Mouse (Mus musculus) myocyte (in vitro differentiated cells): ENCODE measurements around the gene Lingo3. TPM values are rescaled to one million over a fixed set of nuclear protein-coding genes. Genes with fewer than 3 reads are reported as not detected.

ENCODE experiments used
- H3K27me3 ChIP-seq: one replicate; pipeline ENCODE4 v1.6.1; 2011; ENCODE audit not compliant: control insufficient read depth, insufficient read depth, insufficient read length
- H3K36me3 ChIP-seq: one replicate; pipeline ENCODE4 v1.6.1; 2011; ENCODE audit not compliant: control insufficient read depth, insufficient read depth
- H3K4me2 ChIP-seq: one replicate; pipeline ENCODE4 v1.6.1; 2011; ENCODE audit warnings: low read depth, control low read depth
- H3K4me3 ChIP-seq: one replicate; pipeline ENCODE4 v1.5.1; 2011; ENCODE audit warnings: mild to moderate bottlenecking, control low read depth, moderate library complexity
- H3K79me2 ChIP-seq: one replicate; pipeline ENCODE4 v1.6.1; 2011; ENCODE audit not compliant: control insufficient read depth, insufficient read depth
- H3ac ChIP-seq: one replicate; pipeline ENCODE4 v1.6.1; 2011; ENCODE audit not compliant: control insufficient read depth, insufficient read length
- CEBPB ChIP-seq: IDR thresholded peaks from 2 replicates; pipeline ENCODE4 v1.6.1; 2011; ENCODE audit warnings: mild to moderate bottlenecking, moderate library complexity; ENCODE audit not compliant: poor library complexity, insufficient read depth, severe bottlenecking
- E2F4 ChIP-seq: IDR thresholded peaks from one replicate; pipeline ENCODE4 v1.6.1; 2011; ENCODE audit warnings: mild to moderate bottlenecking, control low read depth, moderate library complexity; ENCODE audit not compliant: insufficient read depth
- MAX ChIP-seq: IDR thresholded peaks from one replicate; pipeline ENCODE4 v1.6.1; 2011; ENCODE audit warnings: low read depth, mild to moderate bottlenecking, control low read depth
- MYOD1 ChIP-seq, 3 experiments: IDR thresholded peaks; one replicate each; pipeline ENCODE4 v1.6.1; 2011; ENCODE audit warnings: control low read depth in 2 of 3, low read depth in 2 of 3, mild to moderate bottlenecking in 2 of 3, moderate library complexity in 1 of 3; ENCODE audit not compliant: insufficient read length in 2 of 3, control insufficient read depth in 1 of 3
- MYOG ChIP-seq, 3 experiments: IDR thresholded peaks; one replicate each; pipeline ENCODE4 v1.6.1; 2011; ENCODE audit warnings: control low read depth in 2 of 3, low read depth in 2 of 3, mild to moderate bottlenecking in 2 of 3; ENCODE audit not compliant: insufficient read length in 2 of 3, control insufficient read depth in 1 of 3, insufficient read depth in 1 of 3
- POLR2A ChIP-seq: IDR thresholded peaks from one replicate; pipeline ENCODE4 v1.6.1; 2011; ENCODE audit warnings: low read depth, mild to moderate bottlenecking, control low read depth, moderate library complexity; ENCODE audit not compliant: insufficient read length
- POLR2AphosphoS2 ChIP-seq: IDR thresholded peaks from one replicate; pipeline ENCODE4 v1.6.1; 2011; ENCODE audit warnings: low read depth, control low read depth; ENCODE audit not compliant: insufficient read length
- REST ChIP-seq: IDR thresholded peaks from one replicate; pipeline ENCODE4 v1.6.1; 2011; ENCODE audit warnings: mild to moderate bottlenecking, control low read depth, moderate library complexity; ENCODE audit not compliant: insufficient read depth, insufficient read length
- SRF ChIP-seq: IDR thresholded peaks from one replicate; pipeline ENCODE4 v1.6.1; 2011; ENCODE audit warnings: low read depth; ENCODE audit not compliant: control insufficient read depth, insufficient read length
- TCF12 ChIP-seq: IDR thresholded peaks from one replicate; pipeline ENCODE4 v1.6.1; 2011; ENCODE audit warnings: mild to moderate bottlenecking, control low read depth; ENCODE audit not compliant: poor library complexity, insufficient read depth, severe bottlenecking
- TCF3 ChIP-seq: IDR thresholded peaks from one replicate; pipeline ENCODE4 v1.6.1; 2011; ENCODE audit warnings: low read depth, control low read depth; ENCODE audit not compliant: insufficient read length
- USF1 ChIP-seq: IDR thresholded peaks from one replicate; pipeline ENCODE4 v1.6.1; 2011; ENCODE audit warnings: low read depth, mild to moderate bottlenecking, control low read depth, moderate library complexity
- polyA plus RNA-seq: library from polyadenylated mRNA; unstranded; fragments of >200 nt; fragmentation: generic; extraction: Trizol; gene quantifications from one replicate; pipeline ENCODE4 v1.2.1, GENCODE M21; 2012; ENCODE audit warnings: missing spikeins

The Lingo3 gene
- polyA plus RNA-seq, 1 experiment: 0.05 TPM

GRCm38 (mm10) chr10:80876594-80876993, 32.8 kb upstream of the Lingo3 start:
- H3K79me2 ChIP-seq: no peaks in the 10 kb centered on the region
- peaks cover 10% of the 10 kb centered on the region for H3K27me3 ChIP-seq
- H3K36me3 ChIP-seq: no peaks in the 10 kb centered on the region
- H3K4me2 ChIP-seq: no peak overlapping the region
- no peak overlapping the region for H3K4me3 ChIP-seq
- H3ac ChIP-seq: no peak overlapping the region
- TF ChIP-seq POLR2AphosphoS2: no peak
- no peak for TF ChIP-seq REST
- no peak for TF ChIP-seq SRF
- TF ChIP-seq POLR2A: no peak
- no peak for TF ChIP-seq CEBPB
- TF ChIP-seq MAX: no peak
- no peak for TF ChIP-seq E2F4

- no peak overlapping the region for H3K4me2 ChIP-seq
- TF ChIP-seq POLR2AphosphoS2: no peak
- TF ChIP-seq CEBPB: no peak
- no peak for TF ChIP-seq POLR2A
- TF ChIP-seq MYOG (IDR thresholded peaks at IDR 0.05; ENCODE audit: control insufficient read depth in 1 of 3, insufficient read depth in 1 of 3, insufficient read length in 2 of 3, low read depth in 2 of 3): no peak
- no peak for TF ChIP-seq USF1
- no peak for TF ChIP-seq TCF3
- no peak for TF ChIP-seq SRF
- no peak for TF ChIP-seq TCF12
- TF ChIP-seq REST: no peak
- H3K36me3 ChIP-seq: no peaks in the 10 kb centered on the region
- no peak overlapping the region for H3ac ChIP-seq
- no peaks in the 10 kb centered on the region for H3K79me2 ChIP-seq
- no peak overlapping the region for H3K4me3 ChIP-seq
- H3K27me3 ChIP-seq: peaks cover 12% of the 10 kb centered on the region
Observed at GRCm38 (mm10) chr10:80876028-80876427, 32.2 kb upstream of the Lingo3 start.

- no peak for TF ChIP-seq REST
- TF ChIP-seq USF1: no peak
- no peak for TF ChIP-seq POLR2AphosphoS2
- Histone ChIP-seq H3K4me2 (no peak overlapping the region), H3K4me3 (no peak overlapping the region), H3K27me3 (peaks cover 12% of the 10 kb centered on the region), H3K79me2 (no peaks in the 10 kb centered on the region), H3ac (no peak overlapping the region), H3K36me3 (no peaks in the 10 kb centered on the region)
Observed at GRCm38 (mm10) chr10:80874035-80874434, 30.2 kb upstream of the Lingo3 start.

- no peak for TF ChIP-seq TCF12
- TF ChIP-seq E2F4: no peak
- TF ChIP-seq POLR2AphosphoS2: no peak
- no peak for TF ChIP-seq TCF3
- TF ChIP-seq MYOD1 (IDR thresholded peaks at IDR 0.05; ENCODE audit: control insufficient read depth in 1 of 3, insufficient read length in 2 of 3, low read depth in 2 of 3): no peak
- no peak for TF ChIP-seq POLR2A
- no peak for TF ChIP-seq REST
- no peak for TF ChIP-seq CEBPB
- TF ChIP-seq MAX: no peak
- TF ChIP-seq SRF: no peak
- Histone ChIP-seq H3K27me3 (peaks cover 12% of the 10 kb centered on the region), H3K4me3 (no peak within 1 kb of the TSS), H3ac (no peak within 1 kb of the TSS), H3K4me2 (no peak within 1 kb of the TSS), H3K36me3 (no peaks in the 10 kb centered on the region), H3K79me2 (no peaks in the 10 kb centered on the region)
Observed at GRCm38 (mm10) chr10:80871581-80871980, 27.7 kb upstream of the Lingo3 start, which contains the start of gene Tmprss9. TSS of gene Tmprss9 (plus strand) at chr10:80871848.

GRCm38 (mm10) chr10:80870993-80871392, 27.2 kb upstream of the Lingo3 start:
- H3K36me3 ChIP-seq: no peaks in the 10 kb centered on the region
- H3K27me3 ChIP-seq: peaks cover 12% of the 10 kb centered on the region
- no peak for TF ChIP-seq POLR2AphosphoS2
- no peaks in the 10 kb centered on the region for H3K79me2 ChIP-seq
- H3ac ChIP-seq: no peak overlapping the region
- H3K4me3 ChIP-seq: no peak overlapping the region
- no peak overlapping the region for H3K4me2 ChIP-seq

- Histone ChIP-seq H3K79me2 (no peaks in the 10 kb centered on the region), H3K4me3 (no peak overlapping the region), H3ac (no peak overlapping the region), H3K4me2 (no peak overlapping the region), H3K36me3 (no peaks in the 10 kb centered on the region), H3K27me3 (no peaks in the 10 kb centered on the region)
- TF ChIP-seq TCF3 (no peak), USF1 (no peak), REST (no peak)
Observed at GRCm38 (mm10) chr10:80864446-80864845, 20.6 kb upstream of the Lingo3 start.
